19 mouse cellular contexts compared by ENCODE assay signal in the genomic region with DNA sequence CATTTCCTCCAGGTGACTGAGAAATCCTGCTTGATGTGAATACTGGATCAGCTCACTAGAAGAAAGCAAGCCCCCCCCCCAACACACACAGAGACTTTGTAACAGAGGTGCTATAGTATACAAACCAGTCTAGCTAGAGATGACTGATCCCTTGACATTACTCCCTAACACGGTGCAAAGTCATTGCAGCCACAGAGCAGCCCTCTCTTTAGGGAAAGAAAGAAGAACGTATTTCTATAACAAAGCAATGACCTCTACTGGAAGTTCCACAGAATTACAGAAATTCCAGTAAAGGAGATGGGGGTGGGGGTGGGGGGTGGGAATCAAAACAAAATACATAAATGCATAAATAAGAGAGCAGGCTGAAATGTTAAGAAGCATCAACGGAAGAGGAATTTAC.
DNase-seq lines count a peak whose midpoint lies in the region; ATAC-seq and TF ChIP-seq lines count a peak whose summit lies in the region.
"Had no signal": no experiment of that assay in that cellular context is flagged by ENCODE, and none has a peak within 500 bp of the region (broad histone marks: within the 10 kb centered on the region; RNA-seq: fewer than 3 reads in every experiment).

No protein-coding gene starts in this region.

- no peaks in the 10 kb centered on the region for H3K36me3 ChIP-seq in heart, postnatal 0 days (replicated peaks; ENCODE audit: control insufficient read depth, insufficient read depth, low read length)
- H3K36me3 ChIP-seq in heart, embryonic 10.5 days, result no peaks in the 10 kb centered on the region
- H3K36me3 ChIP-seq in lung, embryonic 14.5 days (ENCODE audit: insufficient read depth), result no peaks in the 10 kb centered on the region
- H3K36me3 ChIP-seq in forebrain, postnatal 0 days (ENCODE audit: insufficient read depth), result no peaks in the 10 kb centered on the region
- H3K36me3 ChIP-seq: heart, embryonic 15.5 days; hindbrain, embryonic 10.5 days; midbrain, embryonic 12.5 days had no signal

- peak; percentile 8 for DNase-seq in heart, postnatal 0 days (ENCODE audit: low spot score)
- DNase-seq in heart, embryonic 10.5 days (ENCODE audit: low spot score), result no peak
- peak; percentile 4 for DNase-seq in lung, embryonic 14.5 days
- DNase-seq in lung, adult 2 months, result no peak
- DNase-seq in brain, embryonic 14.5 days (ENCODE audit: low read depth), result peak; percentile 15
- peak; percentile 21 for DNase-seq in forebrain, postnatal 0 days
- DNase-seq in liver, result no peak
- DNase-seq: adrenal gland, postnatal 36 days; cerebellum, adult 9-11 months; kidney, postnatal 10 days; lung, adult 18-20 months; lung, postnatal 4 days; right cerebral cortex, postnatal 25 days; thymus, postnatal 14 days had no signal

- no peak for ATAC-seq in heart, postnatal 0 days (ENCODE audit: insufficient read depth, low read depth)
- ATAC-seq in lung, embryonic 14.5 days (ENCODE audit: insufficient read depth), result no peak
- ATAC-seq in forebrain, postnatal 0 days, result peak; percentile 42; the same call in 1 of the 2 replicates
- ATAC-seq: intestine, postnatal 0 days had no signal

- H3K27me3 ChIP-seq in heart, postnatal 0 days (ENCODE audit: control insufficient read depth, insufficient read depth, low read length), result no peaks in the 10 kb centered on the region
- no peaks in the 10 kb centered on the region for H3K27me3 ChIP-seq in heart, embryonic 10.5 days (ENCODE audit: insufficient read depth, poor library complexity, severe bottlenecking)
- H3K27me3 ChIP-seq in lung, embryonic 14.5 days (ENCODE audit: insufficient read depth, low read length), result no peaks in the 10 kb centered on the region
- no peaks in the 10 kb centered on the region for H3K27me3 ChIP-seq in forebrain, postnatal 0 days (ENCODE audit: insufficient read depth, low read length)
- H3K27me3 ChIP-seq: heart, embryonic 15.5 days; midbrain, embryonic 12.5 days had no signal

- no peak for TF ChIP-seq EP300 in heart, postnatal 0 days (IDR thresholded peaks at IDR 0.05; ENCODE audit: low read depth)

- WGBS in heart, postnatal 0 days, result 26% methylated on average over 3 of the region's 3 CpGs
- WGBS in heart, embryonic 10.5 days, result 45% methylated on average over 3 of the region's 3 CpGs
- 29% methylated on average over 3 of the region's 3 CpGs for WGBS in lung, embryonic 14.5 days
- 35% methylated on average over 3 of the region's 3 CpGs for WGBS in lung, adult 2 months
- 27% methylated on average over 3 of the region's 3 CpGs for WGBS in forebrain, postnatal 0 days

- H3K4me3 ChIP-seq in heart, postnatal 0 days (ENCODE audit: low read depth, low read length), result no peak overlapping the region
- H3K4me3 ChIP-seq in heart, embryonic 10.5 days, result no peak overlapping the region
- no peak overlapping the region for H3K4me3 ChIP-seq in lung, embryonic 14.5 days (ENCODE audit: low read depth, low read length)
- H3K4me3 ChIP-seq in lung, adult 2 months (replicated peaks; ENCODE audit: extremely low read depth, low read depth, low read length), result no peak overlapping the region
- no peak overlapping the region for H3K4me3 ChIP-seq in forebrain, postnatal 0 days (ENCODE audit: low read depth, low read length)
- H3K4me3 ChIP-seq: erythroblast, embryonic 14.5 days; heart, embryonic 15.5 days; hindbrain, embryonic 10.5 days; midbrain, embryonic 12.5 days had no signal

- no peak for TF ChIP-seq CTCF in heart, postnatal 0 days (IDR thresholded peaks at IDR 0.05; ENCODE audit: low read depth)
- TF ChIP-seq CTCF in lung, embryonic 14.5 days (IDR thresholded peaks at IDR 0.05; ENCODE audit: low read depth), result no peak
- TF ChIP-seq CTCF in lung, adult 2 months (IDR thresholded peaks at IDR 0.05; ENCODE audit: insufficient read depth, low read length), result no peak
- no peak for TF ChIP-seq CTCF in brain, embryonic 14.5 days (IDR thresholded peaks at IDR 0.05; ENCODE audit: borderline replicate concordance, extremely low read depth, insufficient read depth, insufficient read length)
- 0 out of 2 replicates have a peak, but pooled peaks have one; percentile 18 for TF ChIP-seq CTCF in forebrain, postnatal 0 days (IDR thresholded peaks at IDR 0.05; ENCODE audit: low read depth)

- no peak for TF ChIP-seq POLR2A in lung, adult 2 months (IDR thresholded peaks at IDR 0.05; ENCODE audit: borderline replicate concordance, extremely low read depth, low read depth, low read length)
- TF ChIP-seq POLR2A in brain, embryonic 14.5 days (IDR thresholded peaks at IDR 0.05; ENCODE audit: borderline replicate concordance, extremely low read depth, insufficient read depth, insufficient read length, poor library complexity, severe bottlenecking), result no peak

- no peak overlapping the region for H3K27ac ChIP-seq in heart, postnatal 0 days (ENCODE audit: low read depth)
- no peak overlapping the region for H3K27ac ChIP-seq in heart, embryonic 10.5 days
- no peak overlapping the region for H3K27ac ChIP-seq in lung, embryonic 14.5 days (ENCODE audit: low read depth)
- H3K27ac ChIP-seq in forebrain, postnatal 0 days (ENCODE audit: low read depth, low read length), result no peak overlapping the region
- H3K27ac ChIP-seq: heart, embryonic 15.5 days; hindbrain, embryonic 10.5 days; midbrain, embryonic 12.5 days had no signal

- H3K4me1 ChIP-seq in heart, postnatal 0 days (ENCODE audit: control insufficient read depth, insufficient read depth), result no peaks in the 10 kb centered on the region
- no peaks in the 10 kb centered on the region for H3K4me1 ChIP-seq in heart, embryonic 10.5 days
- no peaks in the 10 kb centered on the region for H3K4me1 ChIP-seq in lung, embryonic 14.5 days (ENCODE audit: insufficient read depth)
- no peaks in the 10 kb centered on the region for H3K4me1 ChIP-seq in lung, adult 2 months (ENCODE audit: control insufficient read depth, insufficient read depth, low read length)
- H3K4me1 ChIP-seq in forebrain, postnatal 0 days (ENCODE audit: insufficient read depth), result no peaks in the 10 kb centered on the region
- H3K4me1 ChIP-seq: heart, embryonic 15.5 days; hindbrain, embryonic 10.5 days; midbrain, embryonic 12.5 days had no signal

- H3K9me3 ChIP-seq in heart, postnatal 0 days (replicated peaks; ENCODE audit: control insufficient read depth, low read length), result no peaks in the 10 kb centered on the region
- no peaks in the 10 kb centered on the region for H3K9me3 ChIP-seq in heart, embryonic 10.5 days
- no peaks in the 10 kb centered on the region for H3K9me3 ChIP-seq in lung, embryonic 14.5 days (ENCODE audit: low read depth, low read length)
- no peaks in the 10 kb centered on the region for H3K9me3 ChIP-seq in forebrain, postnatal 0 days (ENCODE audit: low read length)
- H3K9me3 ChIP-seq: heart, embryonic 15.5 days; hindbrain, embryonic 10.5 days; midbrain, embryonic 12.5 days had no signal

- H3K4me2 ChIP-seq in heart, postnatal 0 days (ENCODE audit: low read depth, low read length), result no peak overlapping the region
- H3K4me2 ChIP-seq in lung, embryonic 14.5 days, result no peak overlapping the region
- no peak overlapping the region for H3K4me2 ChIP-seq in forebrain, postnatal 0 days (ENCODE audit: low read depth)
- H3K4me2 ChIP-seq: heart, embryonic 15.5 days; midbrain, embryonic 12.5 days had no signal

- H3K9ac ChIP-seq in heart, postnatal 0 days (replicated peaks; ENCODE audit: low read depth, low read length), result no peak overlapping the region
- H3K9ac ChIP-seq in lung, embryonic 14.5 days, result no peak overlapping the region
- no peak overlapping the region for H3K9ac ChIP-seq in forebrain, postnatal 0 days
- H3K9ac ChIP-seq: heart, embryonic 15.5 days; midbrain, embryonic 12.5 days had no signal

Comparison
In these comparisons a context has a peak if more than half of its experiments do, and no peak if none do; other contexts are left out.
1. DNase-seq: peak in heart, postnatal 0 days (single experiment), lung, embryonic 14.5 days (single experiment), brain, embryonic 14.5 days (single experiment) and forebrain, postnatal 0 days (single experiment); none in heart, embryonic 10.5 days (single experiment), lung, adult 2 months (single experiment) and liver (single experiment).